Mouse (Mus musculus) lung, embryonic 15.5 days (tissue): ENCODE measurements around the gene Prmt3. TPM values are rescaled to one million over a fixed set of nuclear protein-coding genes. Genes with fewer than 3 reads are reported as not detected.

ENCODE experiments used
- ATAC-seq: fragments of 200-750 bp; cut with Nextera tagmentation; 2 replicates; pipeline ENCODE4 v1.8.0; 2017; ENCODE audit warnings: moderate number of reproducible peaks, borderline replicate concordance; ENCODE audit not compliant: low FRiP score, low TSS enrichment; ENCODE audit errors: extremely low read depth
- H3K27ac ChIP-seq: fragments of 300-500 bp; sonication (generic); 2 replicates; pipeline ENCODE4 v1.5.1; 2015; ENCODE audit warnings: moderate library complexity, mild to moderate bottlenecking, inconsistent platforms
- H3K27me3 ChIP-seq: fragments of 300-500 bp; sonication (generic); 2 replicates; pipeline ENCODE4 v1.6.1; 2015; ENCODE audit warnings: inconsistent platforms
- H3K36me3 ChIP-seq: fragments of 300-500 bp; sonication (generic); 2 replicates; pipeline ENCODE4 v1.6.1; 2015; ENCODE audit warnings: inconsistent platforms
- H3K4me1 ChIP-seq: fragments of 300-500 bp; sonication (generic); 2 replicates; pipeline ENCODE4 v1.6.1; 2015; ENCODE audit warnings: inconsistent platforms
- H3K4me2 ChIP-seq: fragments of 300-500 bp; sonication (generic); 2 replicates; pipeline ENCODE4 v1.6.1; 2015; ENCODE audit warnings: inconsistent platforms, mild to moderate bottlenecking, moderate library complexity
- H3K4me3 ChIP-seq: fragments of 300-500 bp; sonication (generic); 2 replicates; pipeline ENCODE4 v1.5.1; 2015; ENCODE audit warnings: mild to moderate bottlenecking, inconsistent platforms
- H3K9ac ChIP-seq: fragments of 300-500 bp; sonication (generic); 2 replicates; pipeline ENCODE4 v1.6.1; 2015; ENCODE audit warnings: inconsistent platforms
- H3K9me3 ChIP-seq: fragments of 300-500 bp; sonication (generic); 2 replicates; pipeline ENCODE4 v1.6.1; 2016; ENCODE audit warnings: inconsistent platforms
- WGBS: fragments of 180-500 bp; shearing (Covaris S2); methylation state at CpG from one replicate; pipeline ENCODE4 v1.1.7; 2015; 5-methylcytosine and 5-hydroxymethylcytosine counted together
- polyA plus RNA-seq: library from polyadenylated mRNA; unstranded; fragments of >200 nt; fragmentation: Nextera tagmentation; extraction: Ambion mirVana; gene quantifications from 2 replicates; pipeline ENCODE4 v1.2.1, GENCODE M21; 2015

Gene Prmt3
- polyA plus RNA-seq, 1 experiment from 2014 or later = 55.1 TPM

- Histone ChIP-seq H3K4me2 (no peak overlapping the region), H3K4me1 (no peaks in the 10 kb centered on the region), H3K9me3 (no peaks in the 10 kb centered on the region), H3K27ac (no peak overlapping the region), H3K4me3 (no peak overlapping the region), H3K27me3 (no peaks in the 10 kb centered on the region), H3K9ac (no peak overlapping the region), H3K36me3 (no peaks in the 10 kb centered on the region)
- no peak for ATAC-seq
- WGBS = 69% methylated on average over 7 of the region's 7 CpGs
These were observed 12.0 kb upstream of the Prmt3 start for GRCm38 (mm10) chr7:49766166-49766565.

GRCm38 (mm10) chr7:49768509-49768908 lies 9.6 kb upstream of the Prmt3 start:
- Histone ChIP-seq H3K36me3 (no peaks in the 10 kb centered on the region), H3K9ac (no peak overlapping the region), H3K27me3 (no peaks in the 10 kb centered on the region), H3K4me2 (no peak overlapping the region), H3K4me3 (no peak overlapping the region), H3K27ac (no peak overlapping the region), H3K9me3 (no peaks in the 10 kb centered on the region), H3K4me1 (no peaks in the 10 kb centered on the region)
- WGBS = 61% methylated on average over 9 of the region's 9 CpGs
- no peak for ATAC-seq

GRCm38 (mm10) chr7:49774396-49774795 lies 3.8 kb upstream of the Prmt3 start:
- WGBS = 91% methylated on average over 2 of the region's 2 CpGs

GRCm38 (mm10) chr7:49777585-49777984 lies 561 bp upstream of the Prmt3 start:
- Histone ChIP-seq H3K4me2 (no peak overlapping the region), H3K4me1 (peaks cover 23% of the 10 kb centered on the region), H3K36me3 (peaks cover 17% of the 10 kb centered on the region), H3K27me3 (no peaks in the 10 kb centered on the region), H3K9ac (no peak overlapping the region), H3K9me3 (no peaks in the 10 kb centered on the region), H3K4me3 (no peak overlapping the region), H3K27ac (no peak overlapping the region)
- 51% methylated on average over 3 of the region's 3 CpGs for WGBS
- ATAC-seq = peak; percentile 0; the same call in 1 of the 2 replicates

More at GRCm38 (mm10) chr7:49774396-49774795, 3.8 kb upstream of the Prmt3 start:
- no peak overlapping the region for H3K4me2 ChIP-seq
- H3K36me3 ChIP-seq = no peaks in the 10 kb centered on the region
- peaks cover 8% of the 10 kb centered on the region for H3K4me1 ChIP-seq
- ATAC-seq = no peak
- no peak overlapping the region for H3K27ac ChIP-seq
- no peak overlapping the region for H3K4me3 ChIP-seq
- H3K9ac ChIP-seq = no peak overlapping the region
- no peaks in the 10 kb centered on the region for H3K9me3 ChIP-seq
- no peaks in the 10 kb centered on the region for H3K27me3 ChIP-seq

GRCm38 (mm10) chr7:49778904-49779615 lies 914 bp downstream of the Prmt3 start:
- peaks cover 24% of the 10 kb centered on the region for H3K36me3 ChIP-seq
- no peaks in the 10 kb centered on the region for H3K9me3 ChIP-seq
- no peaks in the 10 kb centered on the region for H3K27me3 ChIP-seq
- H3K4me2 ChIP-seq = peak overlapping the region; percentile 87
- peak overlapping the region; percentile 84 for H3K4me3 ChIP-seq
- no peak for ATAC-seq
- H3K4me1 ChIP-seq = peaks cover 23% of the 10 kb centered on the region
- WGBS = 61% methylated on average over 12 of the region's 12 CpGs
- H3K9ac ChIP-seq = no peak overlapping the region
- peak overlapping the region; percentile 80; the same call in 1 of the 2 replicates for H3K27ac ChIP-seq

GRCm38 (mm10) chr7:49783017-49783416 lies 4.9 kb downstream of the Prmt3 start:
- WGBS = 88% methylated on average over 2 of the region's 2 CpGs

GRCm38 (mm10) chr7:49785141-49785540 lies 7.0 kb downstream of the Prmt3 start:
- Histone ChIP-seq H3K4me2 (no peak overlapping the region), H3K27me3 (no peaks in the 10 kb centered on the region), H3K4me3 (no peak overlapping the region), H3K4me1 (0 out of 2 replicates have a peak, but pooled peaks cover 8% of the 10 kb centered on the region), H3K36me3 (peaks cover 45% of the 10 kb centered on the region), H3K27ac (no peak overlapping the region), H3K9me3 (no peaks in the 10 kb centered on the region), H3K9ac (no peak overlapping the region)
- WGBS = 90% methylated on average over 7 of the region's 7 CpGs
- no peak for ATAC-seq

More at GRCm38 (mm10) chr7:49783017-49783416, 4.9 kb downstream of the Prmt3 start:
- H3K9me3 ChIP-seq = no peaks in the 10 kb centered on the region
- H3K27me3 ChIP-seq = no peaks in the 10 kb centered on the region
- H3K4me3 ChIP-seq = no peak overlapping the region
- ATAC-seq = no peak
- H3K36me3 ChIP-seq = peaks cover 45% of the 10 kb centered on the region
- peaks cover 23% of the 10 kb centered on the region for H3K4me1 ChIP-seq
- no peak overlapping the region for H3K27ac ChIP-seq
- H3K4me2 ChIP-seq = no peak overlapping the region
- H3K9ac ChIP-seq = no peak overlapping the region

GRCm38 (mm10) chr7:49786618-49787382 lies 8.7 kb downstream of the Prmt3 start:
- ATAC-seq = no peak
- H3K9ac ChIP-seq = no peak overlapping the region
- H3K27ac ChIP-seq = no peak overlapping the region
- 68% methylated on average over 12 of the region's 12 CpGs for WGBS
- no peak overlapping the region for H3K4me2 ChIP-seq
- H3K4me3 ChIP-seq = no peak overlapping the region
- H3K27me3 ChIP-seq = no peaks in the 10 kb centered on the region
- peaks cover 44% of the 10 kb centered on the region for H3K36me3 ChIP-seq
- no peaks in the 10 kb centered on the region for H3K9me3 ChIP-seq
- 0 out of 2 replicates have a peak, but pooled peaks cover 4% of the 10 kb centered on the region for H3K4me1 ChIP-seq

- WGBS = 88% methylated on average over 3 of the region's 3 CpGs
- Histone ChIP-seq H3K9ac (no peak overlapping the region), H3K27me3 (no peaks in the 10 kb centered on the region), H3K4me3 (no peak overlapping the region), H3K4me2 (no peak overlapping the region), H3K4me1 (no peaks in the 10 kb centered on the region), H3K9me3 (no peaks in the 10 kb centered on the region), H3K27ac (no peak overlapping the region), H3K36me3 (peaks cover 41% of the 10 kb centered on the region)
- no peak for ATAC-seq
These were observed 9.2 kb downstream of the Prmt3 start for GRCm38 (mm10) chr7:49787383-49787645.

- Histone ChIP-seq H3K27me3 (no peaks in the 10 kb centered on the region), H3K9ac (no peak overlapping the region), H3K4me3 (no peak overlapping the region), H3K4me2 (no peak overlapping the region), H3K9me3 (no peaks in the 10 kb centered on the region), H3K4me1 (no peaks in the 10 kb centered on the region), H3K36me3 (peaks cover 40% of the 10 kb centered on the region), H3K27ac (no peak overlapping the region)
- WGBS = 81% methylated on average over 2 of the region's 2 CpGs
- ATAC-seq = no peak
These were observed 16.2 kb downstream of the Prmt3 start for GRCm38 (mm10) chr7:49794304-49794703.

GRCm38 (mm10) chr7:49797171-49797570 lies 19.0 kb downstream of the Prmt3 start:
- no peak overlapping the region for H3K4me2 ChIP-seq
- 61% methylated on average over 1 of the region's 1 CpGs for WGBS
- ATAC-seq = no peak
- H3K4me3 ChIP-seq = no peak overlapping the region
- peaks cover 44% of the 10 kb centered on the region for H3K36me3 ChIP-seq
- no peaks in the 10 kb centered on the region for H3K27me3 ChIP-seq
- H3K27ac ChIP-seq = no peak overlapping the region
- H3K4me1 ChIP-seq = no peaks in the 10 kb centered on the region
- no peak overlapping the region for H3K9ac ChIP-seq
- no peaks in the 10 kb centered on the region for H3K9me3 ChIP-seq

- Histone ChIP-seq H3K9me3 (no peaks in the 10 kb centered on the region), H3K36me3 (peaks cover 31% of the 10 kb centered on the region), H3K4me2 (no peak overlapping the region), H3K4me1 (no peaks in the 10 kb centered on the region), H3K27me3 (no peaks in the 10 kb centered on the region), H3K4me3 (no peak overlapping the region), H3K27ac (no peak overlapping the region), H3K9ac (no peak overlapping the region)
- ATAC-seq = no peak
- WGBS = 88% methylated on average over 6 of the region's 6 CpGs
These were observed 25.4 kb downstream of the Prmt3 start for GRCm38 (mm10) chr7:49803511-49803910.
